Mouse (Mus musculus) stomach, embryonic 14.5 days (tissue): Measurements from ENCODE around the gene Ddx31. TPM values are rescaled to one million over a fixed set of nuclear protein-coding genes. Genes with fewer than 3 reads are reported as not detected.

Source experiments
- ATAC-seq: fragments of 200-750 bp; cut with Nextera tagmentation; 2 replicates; pipeline ENCODE4 v1.8.0; 2017; ENCODE audit warnings: low read depth, moderate TSS enrichment; ENCODE audit not compliant: insufficient number of reproducible peaks, insufficient read depth, low FRiP score
- H3K27ac ChIP-seq: fragments of 300-500 bp; sonication (generic); 2 replicates; pipeline ENCODE4 v1.5.1; 2014; ENCODE audit warnings: mild to moderate bottlenecking, low read length, moderate library complexity, mixed read lengths
- H3K27me3 ChIP-seq: fragments of 300-500 bp; sonication (generic); 2 replicates; pipeline ENCODE4 v1.6.1; 2014; ENCODE audit warnings: low read length, control low read depth, mixed read lengths; ENCODE audit not compliant: control insufficient read depth, insufficient read depth
- H3K36me3 ChIP-seq: fragments of 300-500 bp; sonication (generic); 2 replicates; pipeline ENCODE4 v1.6.1; 2014; ENCODE audit warnings: mild to moderate bottlenecking, control low read depth, low read length, moderate library complexity, mixed read lengths; ENCODE audit not compliant: control insufficient read depth, insufficient read depth
- H3K4me1 ChIP-seq: fragments of 300-500 bp; sonication (generic); 2 replicates; pipeline ENCODE4 v1.6.1; 2014; ENCODE audit warnings: low read length, control low read depth, mixed read lengths; ENCODE audit not compliant: control insufficient read depth, insufficient read depth
- H3K4me2 ChIP-seq: fragments of 300-500 bp; sonication (generic); replicated peaks from 2 replicates; pipeline ENCODE4 v1.6.1; 2014; ENCODE audit warnings: low read depth, low read length, control low read depth
- H3K4me3 ChIP-seq: fragments of 300-500 bp; sonication (generic); 2 replicates; pipeline ENCODE4 v1.5.1; 2014; ENCODE audit warnings: low read depth, low read length, control low read depth
- H3K9ac ChIP-seq: fragments of 300-500 bp; sonication (generic); replicated peaks from 2 replicates; pipeline ENCODE4 v1.6.1; 2014; ENCODE audit warnings: low read depth, mild to moderate bottlenecking, control low read depth, low read length, moderate library complexity, mixed read lengths
- H3K9me3 ChIP-seq: fragments of 300-500 bp; sonication (generic); 2 replicates; pipeline ENCODE4 v1.6.1; 2016; ENCODE audit warnings: low read depth, low read length, control low read depth; ENCODE audit not compliant: control insufficient read depth
- WGBS: fragments of 180-500 bp; shearing (Covaris S2); extraction: QIAGEN DNeasy Blood & Tissue Kit; methylation state at CpG from one replicate; pipeline ENCODE4 v1.1.7; 2014; 5-methylcytosine and 5-hydroxymethylcytosine counted together
- polyA plus RNA-seq: library from polyadenylated mRNA; unstranded; fragments of >200 nt; fragmentation: Nextera tagmentation; extraction: Ambion mirVana; gene quantifications from 2 replicates; pipeline ENCODE4 v1.2.1, GENCODE M21; 2014

Gene Ddx31
- polyA plus RNA-seq = 13.5 and 14.8 TPM in 2 replicates

DNA sequence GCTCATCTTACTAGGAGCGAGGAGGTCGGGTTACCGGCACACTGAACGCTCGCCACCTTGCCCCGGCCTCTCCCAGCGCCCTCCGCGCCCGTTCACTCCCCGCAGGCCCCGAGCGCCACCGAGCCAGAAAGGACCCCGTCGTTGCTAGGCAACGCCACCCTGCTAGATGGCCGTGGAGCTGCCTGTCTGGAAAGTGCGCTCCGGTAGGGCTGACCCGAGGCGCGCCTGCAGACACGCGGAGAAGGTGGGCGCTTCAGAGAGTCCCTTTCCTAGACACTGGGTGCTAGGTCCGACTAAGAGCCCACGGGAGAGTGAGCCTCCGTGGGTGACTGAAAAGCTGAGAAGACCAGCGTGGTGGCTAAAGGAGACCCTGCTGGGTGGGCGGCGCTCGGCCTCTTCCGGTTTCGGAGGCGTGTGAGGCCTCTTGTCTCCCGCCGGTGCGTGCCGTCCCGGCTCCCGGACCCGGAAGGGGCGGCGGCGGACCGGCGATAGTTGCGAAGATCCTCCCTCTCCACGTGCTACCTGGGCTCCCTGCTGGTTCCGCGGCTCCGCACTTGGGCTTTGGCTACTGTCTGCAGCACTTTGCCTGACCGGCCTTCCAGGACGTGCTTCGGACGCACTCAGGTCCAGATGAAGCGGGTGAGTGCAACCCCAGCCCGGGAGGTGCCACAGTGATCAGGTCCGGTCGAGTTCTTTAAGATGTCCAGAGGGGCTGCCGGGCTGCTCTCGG lies at the start of gene Ddx31, which contains the start of gene Gtf3c4:
TSS of gene Ddx31 (plus strand) at position 185 of the 730 bp plus-strand sequence.
TSS of gene Gtf3c4 (minus strand) at position 139 of the 730 bp plus-strand sequence.
- peak within 1 kb of the TSS; percentile 98 for H3K4me3 ChIP-seq
- ATAC-seq = peak; percentile 94
- no peaks in the 10 kb centered on the region for H3K9me3 ChIP-seq
- no peaks in the 10 kb centered on the region for H3K27me3 ChIP-seq
- H3K9ac ChIP-seq = peak within 1 kb of the TSS; percentile 89
- peak within 1 kb of the TSS; percentile 90 for H3K27ac ChIP-seq
- H3K36me3 ChIP-seq = peaks cover 9% of the 10 kb centered on the region
- peak within 1 kb of the TSS; percentile 94 for H3K4me2 ChIP-seq
- under 1% methylated on average over 63 of the region's 63 CpGs for WGBS
- H3K4me1 ChIP-seq = peaks cover 20% of the 10 kb centered on the region

DNA sequence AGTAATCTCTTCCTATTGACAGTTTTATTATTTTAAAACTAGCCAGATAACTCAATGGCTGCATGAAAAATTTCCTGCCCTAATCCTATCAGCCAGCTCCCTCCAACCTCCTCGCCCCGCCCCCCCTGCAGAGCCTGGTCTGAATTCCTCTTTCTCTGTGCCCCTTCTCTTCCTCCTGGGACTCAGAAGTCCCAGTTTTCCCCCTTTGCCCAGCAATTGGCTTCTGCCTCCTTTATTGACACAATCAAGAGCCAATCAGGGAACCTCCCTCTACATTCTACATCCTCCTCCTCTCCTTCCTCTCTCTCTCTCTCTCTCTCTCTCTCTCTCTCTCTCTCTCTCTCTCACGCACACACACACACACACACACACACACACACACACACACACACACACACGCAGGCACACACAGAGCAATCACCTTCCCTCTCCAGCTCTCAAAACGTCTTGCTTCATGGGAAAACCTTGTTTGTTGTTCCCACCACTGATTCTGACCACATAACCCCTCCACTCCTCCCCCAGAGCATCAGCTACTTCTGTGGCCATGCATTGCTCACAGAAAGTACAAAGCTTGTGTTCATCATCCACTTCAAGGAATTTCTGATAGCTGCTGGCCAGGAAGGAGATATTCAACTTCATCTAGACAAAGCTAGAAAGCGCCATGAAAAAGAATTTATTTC lies 47.1 kb upstream of the Ddx31 start:
- Histone ChIP-seq H3K4me3 (no peak overlapping the region), H3K4me1 (no peaks in the 10 kb centered on the region), H3K36me3 (no peaks in the 10 kb centered on the region), H3K9me3 (no peaks in the 10 kb centered on the region), H3K27ac (0 out of 2 replicates have a peak overlapping the region, but pooled peaks have one; percentile 55), H3K4me2 (peak overlapping the region; percentile 37), H3K27me3 (no peaks in the 10 kb centered on the region), H3K9ac (no peak overlapping the region)
- 25% methylated on average over 5 of the region's 6 CpGs for WGBS
- ATAC-seq = peak; percentile 89

DNA sequence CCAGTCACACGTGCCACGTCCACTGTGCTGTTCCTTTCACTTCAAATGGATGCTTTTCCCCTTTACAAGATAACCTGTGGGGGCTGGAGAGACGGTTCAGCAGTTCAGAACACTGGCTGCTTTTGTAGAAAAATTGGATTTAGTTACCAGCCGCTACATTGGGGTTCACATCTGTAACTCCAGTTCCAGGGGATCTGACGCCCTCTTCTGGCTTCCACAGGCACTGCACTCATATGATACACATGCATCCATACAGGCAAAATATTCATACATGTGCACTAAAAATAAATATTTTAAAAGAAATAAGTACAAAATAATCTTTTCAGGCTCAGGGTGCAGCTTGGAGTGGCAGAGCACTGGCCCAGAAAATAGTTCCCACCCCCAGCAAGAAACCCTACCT lies 45.6 kb upstream of the Ddx31 start:
- Histone ChIP-seq H3K9ac (no peak overlapping the region), H3K4me2 (no peak overlapping the region), H3K4me1 (0 out of 2 replicates have a peak, but pooled peaks cover 3% of the 10 kb centered on the region), H3K9me3 (no peaks in the 10 kb centered on the region), H3K27ac (no peak overlapping the region), H3K27me3 (no peaks in the 10 kb centered on the region), H3K36me3 (no peaks in the 10 kb centered on the region), H3K4me3 (no peak overlapping the region)
- 77% methylated on average over 5 of the region's 5 CpGs for WGBS
- no peak for ATAC-seq

DNA sequence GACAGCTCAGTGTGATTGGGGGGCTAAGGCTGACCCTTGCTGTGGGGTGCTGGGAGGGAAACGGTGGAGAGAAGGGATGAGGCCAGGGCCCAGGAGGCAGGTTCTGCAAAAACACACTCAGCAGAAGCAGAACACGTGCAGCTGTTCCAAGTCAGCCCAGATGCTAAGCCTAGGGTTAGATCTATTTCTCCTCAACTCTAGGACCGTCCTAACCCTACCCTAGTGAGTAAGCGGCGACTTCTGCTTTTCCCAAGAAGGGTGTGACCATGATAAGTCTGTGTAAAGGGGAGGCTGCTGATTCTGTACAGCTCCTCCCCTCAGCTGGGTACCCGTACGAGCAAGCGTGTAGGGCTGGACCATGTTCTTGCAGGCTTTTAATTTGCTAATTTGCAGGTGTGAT lies 43.9 kb upstream of the Ddx31 start:
- Histone ChIP-seq H3K27ac (no peak overlapping the region), H3K4me2 (no peak overlapping the region), H3K4me3 (no peak overlapping the region), H3K27me3 (no peaks in the 10 kb centered on the region), H3K36me3 (no peaks in the 10 kb centered on the region), H3K9ac (no peak overlapping the region), H3K9me3 (no peaks in the 10 kb centered on the region), H3K4me1 (0 out of 2 replicates have a peak, but pooled peaks cover 3% of the 10 kb centered on the region)
- no peak for ATAC-seq
- 60% methylated on average over 8 of the region's 8 CpGs for WGBS

DNA sequence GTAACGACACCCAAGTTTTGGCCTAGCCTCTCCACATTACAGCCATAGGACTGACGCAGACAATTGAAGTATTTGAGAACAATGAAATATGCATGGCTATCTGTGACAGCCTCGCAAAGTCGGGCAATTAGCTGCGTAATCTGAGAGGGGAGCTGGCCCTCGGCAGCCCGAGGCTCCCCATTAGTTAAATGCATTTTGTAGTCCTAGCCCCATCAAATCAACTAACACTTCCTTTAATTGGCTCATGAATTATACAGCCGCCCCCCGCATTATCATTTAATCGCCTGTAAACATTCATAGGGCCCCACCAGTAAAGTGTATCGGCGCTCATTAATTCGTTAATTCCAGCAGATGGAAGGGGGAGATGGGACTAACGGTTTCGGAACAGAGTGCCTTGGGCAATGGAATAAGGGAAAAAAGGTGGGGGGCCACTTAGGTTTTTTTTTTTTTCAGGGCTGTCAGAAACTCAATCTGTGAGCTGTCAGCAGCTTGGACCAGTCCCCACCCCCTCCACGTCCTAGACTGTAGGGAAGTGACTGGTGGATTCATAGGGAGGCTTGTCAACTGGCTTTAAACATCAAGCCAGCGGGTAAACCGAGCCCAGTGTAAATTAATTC lies 42.6 kb upstream of the Ddx31 start:
- H3K27ac ChIP-seq = no peak overlapping the region
- H3K4me2 ChIP-seq = no peak overlapping the region
- no peak overlapping the region for H3K4me3 ChIP-seq
- ATAC-seq = no peak
- 0 out of 2 replicates have a peak, but pooled peaks cover 3% of the 10 kb centered on the region for H3K4me1 ChIP-seq
- no peaks in the 10 kb centered on the region for H3K36me3 ChIP-seq
- no peaks in the 10 kb centered on the region for H3K27me3 ChIP-seq
- no peak overlapping the region for H3K9ac ChIP-seq
- whole genome bisulfite sequencing = 57% methylated on average over 18 of the region's 18 CpGs
- H3K9me3 ChIP-seq = no peaks in the 10 kb centered on the region

DNA sequence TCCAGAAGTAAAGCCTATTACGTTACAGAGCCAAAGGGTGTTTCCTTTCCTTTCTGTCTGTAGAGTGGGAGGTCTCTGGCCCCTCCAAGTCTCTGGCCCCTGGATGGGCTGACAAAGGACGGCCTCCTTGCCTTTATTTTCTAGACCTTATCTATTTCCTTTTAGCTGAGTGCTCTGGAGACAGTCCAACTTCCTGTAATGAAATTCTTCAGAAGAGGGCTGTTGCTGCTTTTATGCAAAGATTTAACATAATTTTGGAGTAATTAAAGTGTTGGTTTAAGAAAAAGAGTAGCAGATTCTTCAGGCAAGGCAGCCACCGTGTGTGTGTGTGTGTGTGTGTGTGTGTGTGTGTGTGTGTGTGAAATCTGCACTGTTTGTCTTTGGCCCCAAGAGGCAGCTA lies 41.8 kb upstream of the Ddx31 start:
- Histone ChIP-seq H3K4me3 (no peak overlapping the region), H3K9ac (no peak overlapping the region), H3K4me1 (0 out of 2 replicates have a peak, but pooled peaks cover 3% of the 10 kb centered on the region), H3K27ac (no peak overlapping the region), H3K9me3 (no peaks in the 10 kb centered on the region), H3K36me3 (no peaks in the 10 kb centered on the region), H3K4me2 (no peak overlapping the region), H3K27me3 (no peaks in the 10 kb centered on the region)
- no peak for ATAC-seq
- WGBS = 22% methylated on average over 3 of the region's 3 CpGs

DNA sequence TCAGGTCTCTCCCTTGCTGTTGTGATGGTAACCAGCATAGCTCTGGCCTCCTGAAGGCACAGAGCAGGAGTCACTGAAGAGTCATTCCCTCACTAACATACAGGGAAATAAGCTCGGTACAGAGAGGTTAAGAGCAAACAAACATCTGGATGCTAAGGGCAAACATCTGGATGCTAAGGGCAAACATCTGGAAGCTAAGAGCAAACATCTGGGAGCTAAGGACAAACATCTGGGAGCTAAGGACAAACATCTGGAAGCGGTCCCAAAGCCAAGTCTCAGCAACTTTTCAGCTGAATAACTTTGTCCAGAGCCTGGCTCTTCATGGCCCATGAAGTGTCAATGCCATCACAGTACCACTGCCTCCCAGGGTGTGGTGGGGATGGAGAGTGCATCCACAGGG lies 40.6 kb upstream of the Ddx31 start:
- H3K9ac ChIP-seq = no peak overlapping the region
- ATAC-seq = no peak
- no peaks in the 10 kb centered on the region for H3K27me3 ChIP-seq
- H3K9me3 ChIP-seq = no peaks in the 10 kb centered on the region
- no peak overlapping the region for H3K27ac ChIP-seq
- no peaks in the 10 kb centered on the region for H3K36me3 ChIP-seq
- 0 out of 2 replicates have a peak, but pooled peaks cover 3% of the 10 kb centered on the region for H3K4me1 ChIP-seq
- H3K4me2 ChIP-seq = no peak overlapping the region
- H3K4me3 ChIP-seq = no peak overlapping the region
- 40% methylated on average over 2 of the region's 2 CpGs for WGBS

DNA sequence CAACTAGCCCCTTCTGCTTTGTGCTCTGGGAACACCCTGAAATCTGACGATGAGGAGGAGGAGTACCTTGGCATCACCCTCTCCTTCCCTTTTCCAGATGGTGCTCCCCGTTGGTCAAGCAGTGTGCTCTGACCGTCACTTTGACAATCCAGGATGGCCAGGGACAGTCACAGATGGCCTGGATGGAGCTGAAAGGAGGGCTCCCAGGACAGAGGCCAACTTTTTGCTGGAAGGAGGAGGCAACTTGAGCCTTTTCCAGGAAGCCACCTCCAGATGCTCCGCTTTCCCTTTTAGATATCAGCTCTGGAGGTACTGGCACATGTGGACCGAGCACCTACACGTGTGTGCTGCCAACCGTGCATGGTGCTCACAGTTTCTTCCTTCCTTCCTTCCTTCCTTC lies 36.8 kb upstream of the Ddx31 start:
- 0 out of 2 replicates have a peak, but pooled peaks cover 1% of the 10 kb centered on the region for H3K4me1 ChIP-seq
- H3K4me2 ChIP-seq = no peak overlapping the region
- H3K4me3 ChIP-seq = no peak overlapping the region
- H3K9ac ChIP-seq = no peak overlapping the region
- 85% methylated on average over 7 of the region's 7 CpGs for WGBS
- H3K9me3 ChIP-seq = no peaks in the 10 kb centered on the region
- H3K36me3 ChIP-seq = no peaks in the 10 kb centered on the region
- H3K27ac ChIP-seq = no peak overlapping the region
- no peak for ATAC-seq
- no peaks in the 10 kb centered on the region for H3K27me3 ChIP-seq
